8 mouse cellular contexts compared by ENCODE assay signal in genomic region chr2:127788440-127789116, GRCm38 (mm10). TPM values are rescaled to one million over a fixed set of nuclear protein-coding genes. Genes with fewer than 3 reads are reported as not detected.
DNase-seq lines count a peak whose midpoint lies in the region; ATAC-seq and TF ChIP-seq lines count a peak whose summit lies in the region.

TSS of gene Nphp1 (minus strand) at chr2:127788897.

- ATAC-seq in hematopoietic stem cell, adult 5-6 weeks (replicated peaks in 1 of 2; ENCODE audit: insufficient read depth in 1 of 2, low FRiP score in 2 of 2, low TSS enrichment in 1 of 2, low read depth in 1 of 2, poor library complexity in 2 of 2, severe bottlenecking in 2 of 2): peak; percentile 83 to 85
- ATAC-seq in lung, embryonic 16.5 days (ENCODE audit: low read depth): peak; percentile 83

- H3K4me3 ChIP-seq in MEL (ENCODE audit: control insufficient read depth in 1 of 2, insufficient read depth in 1 of 2, low read depth in 2 of 2, low read length in 2 of 2): peak within 1 kb of the TSS; percentile 60 to 79
- peak within 1 kb of the TSS; percentile 87 for H3K4me3 ChIP-seq in cerebellum, adult 2 months (replicated peaks; ENCODE audit: insufficient read depth, low read depth, low read length)
- peak within 1 kb of the TSS; percentile 84 for H3K4me3 ChIP-seq in lung, embryonic 16.5 days (ENCODE audit: low read length)

- peak within 1 kb of the TSS; percentile 87 for H3K27ac ChIP-seq in MEL (ENCODE audit: control insufficient read depth, low read depth, low read length)
- H3K27ac ChIP-seq in cerebellum, adult 2 months (ENCODE audit: insufficient read depth, low read length): no peak within 1 kb of the TSS
- peak within 1 kb of the TSS; percentile 76 for H3K27ac ChIP-seq in lung, embryonic 16.5 days (ENCODE audit: low read length)

- peaks cover 3 to 15% of the 10 kb centered on the region in 2 experiments for H3K4me1 ChIP-seq in MEL (ENCODE audit: control insufficient read depth in 1 of 2, insufficient read depth in 2 of 2, low read length in 2 of 2)
- no peaks in the 10 kb centered on the region; the same call in 1 of the 2 replicates for H3K4me1 ChIP-seq in cerebellum, adult 2 months (ENCODE audit: control insufficient read depth, insufficient read depth, low read length)
- peaks cover 12% of the 10 kb centered on the region for H3K4me1 ChIP-seq in lung, embryonic 16.5 days (replicated peaks; ENCODE audit: control insufficient read depth, insufficient read depth, low read length)

- TF ChIP-seq EP300 in MEL (IDR thresholded peaks at IDR 0.05; ENCODE audit: low read depth in 1 of 2, low read length in 2 of 2): peak in 1 of 2 experiments; percentile 48; a peak in 2 of 4 replicates

- peak; percentile 89 for DNase-seq in MEL (ENCODE audit: low read depth, low spot score)
- DNase-seq in cerebellum, adult 2 months: peak; percentile 83 to 85
- peak; percentile 88 for DNase-seq in forelimb bud, embryonic 11.5 days (ENCODE audit: low read depth, low spot score)
- peak; percentile 13 for DNase-seq in layer of hippocampus, adult 9-10 months (ENCODE audit: low spot score)
- peak; percentile 70 for DNase-seq in ovary, postnatal 10 days (ENCODE audit: low spot score)
- DNase-seq in thymus, postnatal 10 days (ENCODE audit: low spot score in 2 of 2): peak; percentile 68 to 80

- peak within 1 kb of the TSS; percentile 87 for H3K4me2 ChIP-seq in lung, embryonic 16.5 days (ENCODE audit: low read depth, low read length)

- H3K79me2 ChIP-seq in MEL (ENCODE audit: control insufficient read depth, insufficient read depth, low read length, poor library complexity): peaks cover 18% of the 10 kb centered on the region

- no peak for TF ChIP-seq CTCF in MEL (IDR thresholded peaks at IDR 0.05 in 2 of 3, conservative IDR thresholded peaks at IDR 0.05 in 1 of 3; ENCODE audit: control insufficient read depth in 1 of 3, insufficient read depth in 1 of 3, low read depth in 2 of 3, low read length in 3 of 3, poor library complexity in 1 of 3, severe bottlenecking in 1 of 3)
- no peak for TF ChIP-seq CTCF in cerebellum, adult 2 months (IDR thresholded peaks at IDR 0.05; ENCODE audit: borderline replicate concordance, insufficient read depth, low read depth, low read length)

- H3K9me3 ChIP-seq in MEL (replicated peaks; ENCODE audit: insufficient read depth, low read length): no peaks in the 10 kb centered on the region
- no peaks in the 10 kb centered on the region for H3K9me3 ChIP-seq in lung, embryonic 16.5 days (ENCODE audit: control insufficient read depth, low read length)

- TF ChIP-seq RAD21 in MEL (IDR thresholded peaks at IDR 0.05; ENCODE audit: low read depth, low read length): no peak

- H3K9ac ChIP-seq in MEL (ENCODE audit: control insufficient read depth, low read depth, low read length, poor library complexity, severe bottlenecking): peak within 1 kb of the TSS; percentile 82
- peak within 1 kb of the TSS; percentile 77 for H3K9ac ChIP-seq in lung, embryonic 16.5 days (ENCODE audit: low read length)

- under 1% methylated on average over 40 of the region's 40 CpGs for WGBS in cerebellum, adult 2 months
- WGBS in lung, embryonic 16.5 days: under 1% methylated on average over 40 of the region's 40 CpGs

- TF ChIP-seq POLR2A in MEL (IDR thresholded peaks at IDR 0.05; ENCODE audit: control insufficient read depth in 1 of 2, insufficient read depth in 1 of 2, low read depth in 1 of 2, low read length in 2 of 2, poor library complexity in 1 of 2): peak; percentile 56 to 67
- TF ChIP-seq POLR2A in cerebellum, adult 2 months (IDR thresholded peaks at IDR 0.05; ENCODE audit: borderline replicate concordance, insufficient read depth, low read length): peak; percentile 44; the same call in 1 of the 2 replicates

- H3K36me3 ChIP-seq in MEL (ENCODE audit: control insufficient read depth in 1 of 2, insufficient read depth in 2 of 2, low read length in 2 of 2): peaks cover 0 to 15% of the 10 kb centered on the region in 2 experiments; a peak in 2 of 4 replicates
- no peaks in the 10 kb centered on the region for H3K36me3 ChIP-seq in lung, embryonic 16.5 days (ENCODE audit: control insufficient read depth, insufficient read depth, low read length)

- no peaks in the 10 kb centered on the region for H3K27me3 ChIP-seq in MEL (ENCODE audit: control insufficient read depth in 1 of 2, insufficient read depth in 2 of 2, low read length in 2 of 2)
- no peaks in the 10 kb centered on the region for H3K27me3 ChIP-seq in cerebellum, adult 2 months (ENCODE audit: control insufficient read depth, insufficient read depth, low read length)
- no peaks in the 10 kb centered on the region for H3K27me3 ChIP-seq in lung, embryonic 16.5 days (ENCODE audit: control insufficient read depth, insufficient read depth, low read depth, low read length)

TF ChIP-seq in MEL, 35 proteins besides CTCF, POLR2A, EP300 and RAD21:
- TF ChIP-seq MYB (IDR thresholded peaks at IDR 0.05; ENCODE audit: low read depth, low read length): peak; percentile 84
- TF ChIP-seq ZNF384 (IDR thresholded peaks at IDR 0.05; ENCODE audit: low read depth, low read length): peak; percentile 98
- no peak for TF ChIP-seq ZMIZ1 (IDR thresholded peaks at IDR 0.05; ENCODE audit: low read depth, low read length)
- peak; percentile 25; the same call in 1 of the 2 replicates for TF ChIP-seq ZC3H11A (IDR thresholded peaks at IDR 0.05; ENCODE audit: low read depth, low read length)
- TF ChIP-seq TAL1 (IDR thresholded peaks at IDR 0.05; ENCODE audit: low read length): peak; percentile 28
- TF ChIP-seq E2F4 (IDR thresholded peaks at IDR 0.05; ENCODE audit: borderline replicate concordance, low read depth, low read length): peak; percentile 49; the same call in 1 of the 2 replicates
- TF ChIP-seq USF1 (IDR thresholded peaks at IDR 0.05; ENCODE audit: low read depth, low read length): peak; percentile 53; the same call in 1 of the 2 replicates
- TF ChIP-seq MYC (IDR thresholded peaks at IDR 0.05; ENCODE audit: low read depth, low read length): 0 out of 2 replicates have a peak, but pooled peaks have one; percentile 56
- peak; percentile 43; the same call in 1 of the 2 replicates for TF ChIP-seq ELF1 (IDR thresholded peaks at IDR 0.05; ENCODE audit: low read depth, low read length)
- TF ChIP-seq NELFE (IDR thresholded peaks at IDR 0.05; ENCODE audit: low read depth, low read length): peak; percentile 60; the same call in 1 of the 2 replicates
- TF ChIP-seq MAX (IDR thresholded peaks at IDR 0.05; ENCODE audit: low read length): peak; percentile 61; the same call in 1 of the 2 replicates
- TF ChIP-seq CHD2 (IDR thresholded peaks at IDR 0.05; ENCODE audit: low read length): no peak
- TF ChIP-seq HCFC1 (IDR thresholded peaks at IDR 0.05; ENCODE audit: low read depth, low read length): peak; percentile 87
- peak; percentile 98 for TF ChIP-seq SIN3A (IDR thresholded peaks at IDR 0.05; ENCODE audit: low read length)
- TF ChIP-seq USF2 (IDR thresholded peaks at IDR 0.05; ENCODE audit: borderline replicate concordance in 1 of 2, insufficient read depth in 1 of 2, low read depth in 1 of 2, low read length in 2 of 2): no peak
- peak; percentile 29; the same call in 1 of the 2 replicates for TF ChIP-seq ETS1 (IDR thresholded peaks at IDR 0.05; ENCODE audit: low read depth, low read length)
- peak; percentile 14; the same call in 1 of the 2 replicates for TF ChIP-seq BHLHE40 (IDR thresholded peaks at IDR 0.05; ENCODE audit: borderline replicate concordance, low read depth, low read length)
- TF ChIP-seq TCF12 (IDR thresholded peaks at IDR 0.05; ENCODE audit: low read depth, low read length): 0 out of 2 replicates have a peak, but pooled peaks have one; percentile 20
- TF ChIP-seq MEF2A (IDR thresholded peaks at IDR 0.05; ENCODE audit: extremely low read depth, insufficient replicate concordance, low read depth, low read length, poor library complexity, severe bottlenecking): no peak
- TF ChIP-seq MXI1 (IDR thresholded peaks at IDR 0.05; ENCODE audit: low read depth, low read length): peak; percentile 94
- no peak for TF ChIP-seq NRF1 (IDR thresholded peaks at IDR 0.05; ENCODE audit: insufficient read depth, low read depth, low read length, poor library complexity, severe bottlenecking)

RNA-seq across cellular contexts. Expression of gene Nphp1, which starts in this region (rescaled TPM):
- 16.9 and 19.1 TPM in 2 replicates for total RNA-seq in MEL (2012; rRNA removed)
- 10 to 100 TPM; 37.1 to 63.6 TPM for polyA plus RNA-seq in MEL (2012; ENCODE audit: insufficient read depth in 1 of 2, insufficient read length in 2 of 2, low read depth in 1 of 2, low replicate concordance in 2 of 2, missing spikeins in 1 of 2)
- 10.6 and 11.4 TPM in 2 replicates for polyA plus RNA-seq in cerebellum, adult 2 months (2012; rRNA removed)
- 20.2 and 28.3 TPM in 2 replicates for total RNA-seq in hematopoietic stem cell, adult 5-6 weeks (2017)
- 38.3 and 41.5 TPM in 2 replicates for polyA plus RNA-seq in lung, embryonic 16.5 days (2015; fragmentation: Nextera tagmentation; extraction: Ambion mirVana)

Comparison
In these comparisons a context has a peak if more than half of its experiments do, and no peak if none do; other contexts are left out.
1. DNase-seq: peak in every context shown above with its lines; median percentile 89 in MEL; 88 in forelimb bud, embryonic 11.5 days; 84 in cerebellum, adult 2 months; 74 in thymus, postnatal 10 days; 70 in ovary, postnatal 10 days; 13 in layer of hippocampus, adult 9-10 months.